Mouse (Mus musculus) colon, adult 2 months (tissue): Measurements from ENCODE around the gene Foxr2. TPM values are rescaled to one million over a fixed set of nuclear protein-coding genes. Genes with fewer than 3 reads are reported as not detected.

ENCODE experiments used
- polyA plus RNA-seq: library from polyadenylated mRNA; depleted of rRNA; stranded (reverse); fragments of >200 nt; gene quantifications from 2 replicates; pipeline ENCODE4 v1.2.3, GENCODE M21; 2012; rRNA removed

The Foxr2 gene
- not detected in 2 replicates for polyA plus RNA-seq

DNA sequence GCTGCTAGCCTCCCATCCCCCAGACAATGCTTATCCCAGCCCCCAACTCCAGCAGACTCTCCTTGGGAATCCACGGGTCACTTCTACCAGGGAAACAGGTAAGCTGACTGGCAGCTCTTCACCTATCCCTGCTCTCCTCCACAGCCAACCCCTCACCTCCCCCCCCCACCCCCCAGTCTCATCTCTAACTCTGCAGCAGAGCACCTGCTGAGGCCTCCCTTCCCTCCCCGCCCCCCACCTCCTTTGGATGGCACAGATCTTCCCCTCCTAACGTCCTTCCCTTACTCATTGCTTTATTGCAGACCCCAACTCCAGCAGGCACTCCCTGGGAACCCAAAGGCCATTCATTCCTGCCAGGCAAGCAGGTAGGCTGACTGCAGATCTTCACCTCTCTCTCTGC, at the start of gene Foxr2:
Foxr2 (plus strand) TSS at position 301 of the 400 bp plus-strand sequence.

DNA sequence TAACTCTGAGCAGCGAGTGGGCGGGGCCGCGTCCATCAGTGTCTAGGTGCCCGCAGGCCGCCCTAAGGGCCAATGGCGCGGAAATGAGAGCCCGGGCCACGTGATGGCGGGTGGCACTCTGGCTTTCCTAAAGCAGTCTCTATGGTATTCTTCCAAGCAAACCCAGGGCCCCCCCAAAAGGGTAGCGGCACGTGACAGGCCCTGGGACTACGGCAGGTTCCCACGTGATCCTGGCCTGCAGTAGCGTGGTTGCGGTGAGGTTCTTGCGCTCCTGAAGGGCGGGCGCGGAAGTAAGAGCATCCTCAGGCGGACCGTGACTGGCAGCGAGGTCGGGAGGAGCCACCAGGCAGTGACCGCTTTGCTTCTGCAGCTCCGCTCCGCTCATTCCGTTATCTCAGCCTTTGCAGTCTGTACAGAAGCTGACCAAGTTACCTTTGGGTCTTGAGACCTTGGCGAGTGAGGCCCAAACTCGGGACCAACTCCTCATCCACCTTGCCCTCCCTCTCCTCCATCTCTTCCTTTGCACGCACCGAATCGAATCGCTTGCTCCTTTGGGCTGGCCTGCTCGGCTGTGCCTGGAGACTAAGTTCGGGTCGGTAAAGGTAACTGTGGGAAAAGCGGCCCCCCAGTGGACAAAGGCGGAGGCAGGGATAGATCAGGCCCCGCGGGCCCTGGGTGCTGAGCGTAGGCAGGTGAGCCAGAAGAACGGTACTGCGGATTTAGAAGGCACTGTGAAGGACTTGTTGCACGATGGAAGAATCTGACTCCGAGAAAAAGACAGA, 21.3 kb downstream of the Foxr2 start, which contains the start of gene Rragb:
Rragb (plus strand) TSS at position 248 of the 782 bp plus-strand sequence.

Other genes with a start within 250 kb of the Foxr2 start
- gene Usp51, start 112.3 kb upstream of the Foxr2 start, polyA plus RNA-seq = 0.19 TPM in 1 of 2 replicates, not detected in the other
- gene Mageh1, start 81.2 kb upstream of the Foxr2 start, polyA plus RNA-seq = 3.6 and 4.2 TPM in 2 replicates
- 1.0 and 1.4 TPM in 2 replicates for gene Rragb, start 21.2 kb downstream of the Foxr2 start, polyA plus RNA-seq
- 0.30 and 0.35 TPM in 2 replicates for gene Klf8, start 118.7 kb downstream of the Foxr2 start, polyA plus RNA-seq